Mouse (Mus musculus): ENCODE data around the gene Tomm22. TPM values are rescaled to one million over a fixed set of nuclear protein-coding genes. Genes with fewer than 3 reads are reported as not detected.

The Tomm22 gene
- polyA plus RNA-seq, 1 experiment from 2014 or later: 227 TPM

GRCm38 (mm10) chr15:79687175-79687574, 16.5 kb downstream of the Tomm22 start:
- H3K4me2 ChIP-seq: peak overlapping the region; percentile 62
- peak overlapping the region; percentile 87 for H3K9ac ChIP-seq
- H3K27me3 ChIP-seq (replicated peaks): no peaks in the 10 kb centered on the region
- peak overlapping the region; percentile 80 for H3K4me3 ChIP-seq (replicated peaks)
- H3K9me3 ChIP-seq: no peaks in the 10 kb centered on the region
- peak overlapping the region; percentile 98 for H3K27ac ChIP-seq
- no peaks in the 10 kb centered on the region for H3K36me3 ChIP-seq
- no peak for ATAC-seq (ENCODE audit: insufficient read depth, low FRiP score, low read depth)
- H3K4me1 ChIP-seq: peaks cover 50% of the 10 kb centered on the region
- WGBS: under 1% methylated on average over 33 of the region's 33 CpGs

- Histone ChIP-seq H3K27ac (peak within 1 kb of the TSS; percentile 98), H3K4me2 (peak within 1 kb of the TSS; percentile 62), H3K36me3 (no peaks in the 10 kb centered on the region), H3K4me3 (replicated peaks) (peak within 1 kb of the TSS; percentile 80), H3K9me3 (no peaks in the 10 kb centered on the region), H3K9ac (peak within 1 kb of the TSS; percentile 87), H3K4me1 (peaks cover 50% of the 10 kb centered on the region), H3K27me3 (replicated peaks) (no peaks in the 10 kb centered on the region)
- WGBS: 0% methylated on average over 72 of the region's 72 CpGs
- peak; percentile 69 for ATAC-seq (ENCODE audit: insufficient read depth, low FRiP score, low read depth)
These were observed 17.1 kb downstream of the Tomm22 start, which contains the start of gene Josd1 for GRCm38 (mm10) chr15:79687646-79688267. Josd1 (minus strand) TSS chr15:79687919.

- ATAC-seq (ENCODE audit: insufficient read depth, low FRiP score, low read depth): no peak
- Histone ChIP-seq H3K9me3 (no peaks in the 10 kb centered on the region), H3K27ac (peak overlapping the region; percentile 98), H3K9ac (peak overlapping the region; percentile 87; the same call in 1 of the 2 replicates), H3K4me2 (peak overlapping the region; percentile 62), H3K36me3 (no peaks in the 10 kb centered on the region), H3K4me3 (replicated peaks) (peak overlapping the region; percentile 80), H3K4me1 (peaks cover 50% of the 10 kb centered on the region), H3K27me3 (replicated peaks) (no peaks in the 10 kb centered on the region)
- 4% methylated on average over 8 of the region's 8 CpGs for WGBS
These were observed 17.8 kb downstream of the Tomm22 start for GRCm38 (mm10) chr15:79688268-79688956.

GRCm38 (mm10) chr15:79689662-79690425, 19.2 kb downstream of the Tomm22 start:
- Histone ChIP-seq H3K4me2 (peak overlapping the region; percentile 73), H3K36me3 (peaks cover 8% of the 10 kb centered on the region; the same call in 1 of the 2 replicates), H3K4me3 (replicated peaks) (peak overlapping the region; percentile 75), H3K27ac (peak overlapping the region; percentile 54; the same call in 1 of the 2 replicates), H3K9ac (no peak overlapping the region), H3K4me1 (peaks cover 37% of the 10 kb centered on the region), H3K9me3 (no peaks in the 10 kb centered on the region), H3K27me3 (replicated peaks) (no peaks in the 10 kb centered on the region)
- 10% methylated on average over 24 of the region's 24 CpGs for WGBS
- no peak for ATAC-seq (ENCODE audit: insufficient read depth, low FRiP score, low read depth)

GRCm38 (mm10) chr15:79690426-79691022, 19.9 kb downstream of the Tomm22 start, which contains the start of gene Gtpbp1:
Gtpbp1 (plus strand) TSS chr15:79690845.
- Histone ChIP-seq H3K9ac (peak within 1 kb of the TSS; percentile 60), H3K27me3 (replicated peaks) (no peaks in the 10 kb centered on the region), H3K4me2 (peak within 1 kb of the TSS; percentile 97), H3K4me1 (peaks cover 31% of the 10 kb centered on the region), H3K4me3 (replicated peaks) (peak within 1 kb of the TSS; percentile 75), H3K27ac (peak within 1 kb of the TSS; percentile 67), H3K36me3 (peaks cover 12% of the 10 kb centered on the region; the same call in 1 of the 2 replicates), H3K9me3 (no peaks in the 10 kb centered on the region)
- under 1% methylated on average over 45 of the region's 45 CpGs for WGBS
- ATAC-seq (ENCODE audit: insufficient read depth, low FRiP score, low read depth): peak; percentile 95

GRCm38 (mm10) chr15:79691023-79691508, 20.4 kb downstream of the Tomm22 start:
- Histone ChIP-seq H3K4me3 (replicated peaks) (peak overlapping the region; percentile 75), H3K27me3 (replicated peaks) (no peaks in the 10 kb centered on the region), H3K9ac (peak overlapping the region; percentile 60), H3K36me3 (peaks cover 12% of the 10 kb centered on the region; the same call in 1 of the 2 replicates), H3K27ac (peak overlapping the region; percentile 67), H3K4me1 (peaks cover 27% of the 10 kb centered on the region), H3K9me3 (no peaks in the 10 kb centered on the region), H3K4me2 (peak overlapping the region; percentile 97)
- WGBS: under 1% methylated on average over 46 of the region's 53 CpGs
- ATAC-seq (ENCODE audit: insufficient read depth, low FRiP score, low read depth): no peak

- no peak overlapping the region for H3K27ac ChIP-seq
- H3K4me1 ChIP-seq: peaks cover 24% of the 10 kb centered on the region
- H3K9me3 ChIP-seq: no peaks in the 10 kb centered on the region
- ATAC-seq (ENCODE audit: insufficient read depth, low FRiP score, low read depth): no peak
- H3K9ac ChIP-seq: no peak overlapping the region
- no peak overlapping the region for H3K4me3 ChIP-seq (replicated peaks)
- H3K4me2 ChIP-seq: peak overlapping the region; percentile 97; the same call in 1 of the 2 replicates
- peaks cover 12% of the 10 kb centered on the region; the same call in 1 of the 2 replicates for H3K36me3 ChIP-seq
- 81% methylated on average over 5 of the region's 5 CpGs for WGBS
- H3K27me3 ChIP-seq (replicated peaks): no peaks in the 10 kb centered on the region
These were observed 21.7 kb downstream of the Tomm22 start for GRCm38 (mm10) chr15:79692334-79692733.

- peaks cover 24% of the 10 kb centered on the region for H3K4me1 ChIP-seq
- no peaks in the 10 kb centered on the region for H3K27me3 ChIP-seq (replicated peaks)
- peaks cover 12% of the 10 kb centered on the region; the same call in 1 of the 2 replicates for H3K36me3 ChIP-seq
- no peak overlapping the region for H3K4me3 ChIP-seq (replicated peaks)
- ATAC-seq (ENCODE audit: insufficient read depth, low FRiP score, low read depth): no peak
- WGBS: 82% methylated on average over 11 of the region's 11 CpGs
- H3K27ac ChIP-seq: no peak overlapping the region
- H3K4me2 ChIP-seq: peak overlapping the region; percentile 16
- H3K9ac ChIP-seq: no peak overlapping the region
- H3K9me3 ChIP-seq: no peaks in the 10 kb centered on the region
These were observed 23.1 kb downstream of the Tomm22 start for GRCm38 (mm10) chr15:79693740-79694139.

GRCm38 (mm10) chr15:79694512-79694911, 23.9 kb downstream of the Tomm22 start:
- ATAC-seq (ENCODE audit: insufficient read depth, low FRiP score, low read depth): no peak
- Histone ChIP-seq H3K9ac (no peak overlapping the region), H3K9me3 (no peaks in the 10 kb centered on the region), H3K27me3 (replicated peaks) (no peaks in the 10 kb centered on the region), H3K36me3 (peaks cover 12% of the 10 kb centered on the region; the same call in 1 of the 2 replicates), H3K27ac (no peak overlapping the region), H3K4me3 (replicated peaks) (no peak overlapping the region), H3K4me2 (peak overlapping the region; percentile 16; the same call in 1 of the 2 replicates), H3K4me1 (peaks cover 23% of the 10 kb centered on the region)
- 79% methylated on average over 4 of the region's 4 CpGs for WGBS

GRCm38 (mm10) chr15:79695516-79695915, 24.9 kb downstream of the Tomm22 start:
- 34% methylated on average over 3 of the region's 3 CpGs for WGBS
- no peak for ATAC-seq (ENCODE audit: insufficient read depth, low FRiP score, low read depth)
- Histone ChIP-seq H3K27me3 (replicated peaks) (no peaks in the 10 kb centered on the region), H3K27ac (no peak overlapping the region), H3K4me1 (peaks cover 21% of the 10 kb centered on the region), H3K9ac (no peak overlapping the region), H3K36me3 (peaks cover 12% of the 10 kb centered on the region; the same call in 1 of the 2 replicates), H3K4me3 (replicated peaks) (no peak overlapping the region), H3K4me2 (no peak overlapping the region), H3K9me3 (no peaks in the 10 kb centered on the region)

- Histone ChIP-seq H3K4me2 (no peak overlapping the region), H3K27me3 (replicated peaks) (no peaks in the 10 kb centered on the region), H3K36me3 (peaks cover 12% of the 10 kb centered on the region; the same call in 1 of the 2 replicates), H3K4me3 (replicated peaks) (no peak overlapping the region), H3K9me3 (no peaks in the 10 kb centered on the region), H3K9ac (no peak overlapping the region), H3K4me1 (peaks cover 17% of the 10 kb centered on the region), H3K27ac (no peak overlapping the region)
- 96% methylated on average over 2 of the region's 2 CpGs for WGBS
- ATAC-seq (ENCODE audit: insufficient read depth, low FRiP score, low read depth): no peak
These were observed 25.8 kb downstream of the Tomm22 start for GRCm38 (mm10) chr15:79696508-79696907.
